Mouse (Mus musculus) lung, adult 2 months (tissue): ENCODE measurements around the gene Tor1b.
A peak's percentile ranks its signal among the peaks of the same experiment; 100 is the strongest.

ENCODE experiments used
- CTCF ChIP-seq: fragments of 200-500 bp; IDR thresholded peaks from 2 replicates; pipeline ENCODE4 v1.5.1; 2011; ENCODE audit warnings: mild to moderate bottlenecking, low read length, control low read depth; ENCODE audit not compliant: insufficient read depth
- POLR2A ChIP-seq: fragments of 200-500 bp; IDR thresholded peaks from 2 replicates; pipeline ENCODE4 v1.6.1; 2011; ENCODE audit warnings: low read depth, mild to moderate bottlenecking, control low read depth, low read length, borderline replicate concordance; ENCODE audit errors: extremely low read depth

- TF ChIP-seq POLR2A = peak; percentile 49; the same call in 1 of the 2 replicates
- TF ChIP-seq CTCF = no peak
These were observed 23.8 kb upstream of the Tor1b start for GRCm38 (mm10) chr2:30928893-30929482.
